Mouse (Mus musculus) MEL (cell line): ENCODE data around the gene Fosl2. TPM values are rescaled to one million over a fixed set of nuclear protein-coding genes. Genes with fewer than 3 reads are reported as not detected.

ENCODE experiments used
- DNase-seq: peaks from one replicate; pipeline ENCODE4 v3.0.0; 2011; ENCODE audit warnings: low read depth, low spot score
- H3K27ac ChIP-seq: 2 replicates; pipeline ENCODE4 v1.5.1; 2012; ENCODE audit warnings: low read depth, mild to moderate bottlenecking, control low read depth, low read length, moderate library complexity; ENCODE audit not compliant: control insufficient read depth
- H3K27me3 ChIP-seq, 2 experiments: fragments of 150-350 bp in 1 of 2; sonication (generic) in 1 of 2; 2 replicates each; pipeline ENCODE4 v1.6.1; 2012; ENCODE audit warnings: low read length in 2 of 2, mild to moderate bottlenecking in 2 of 2, improper control_type of control experiment in 1 of 2, moderate library complexity in 1 of 2; ENCODE audit not compliant: insufficient read depth in 2 of 2, control insufficient read depth in 1 of 2
- H3K36me3 ChIP-seq, 2 experiments: 2 replicates each; pipeline ENCODE4 v1.6.1; 2012 to 2014; ENCODE audit warnings: low read length in 2 of 2, improper control_type of control experiment in 1 of 2, inconsistent platforms in 1 of 2, mild to moderate bottlenecking in 1 of 2; ENCODE audit not compliant: insufficient read depth in 2 of 2, control insufficient read depth in 1 of 2
- H3K4me1 ChIP-seq, 2 experiments: fragments of 150-350 bp in 1 of 2; sonication (generic) in 1 of 2; 2 replicates each; pipeline ENCODE4 v1.6.1; 2012; ENCODE audit warnings: low read length in 2 of 2, improper control_type of control experiment in 1 of 2, mild to moderate bottlenecking in 1 of 2; ENCODE audit not compliant: insufficient read depth in 2 of 2, control insufficient read depth in 1 of 2
- H3K4me3 ChIP-seq, 2 experiments: fragments of 150-350 bp in 1 of 2; sonication (generic) in 1 of 2; 2 replicates each; pipeline ENCODE4 v1.5.1; 2012; ENCODE audit warnings: low read depth in 2 of 2, low read length in 2 of 2, mild to moderate bottlenecking in 2 of 2, moderate library complexity in 2 of 2, control low read depth in 1 of 2, improper control_type of control experiment in 1 of 2; ENCODE audit not compliant: control insufficient read depth in 1 of 2, insufficient read depth in 1 of 2
- H3K79me2 ChIP-seq: 2 replicates; pipeline ENCODE4 v1.6.1; 2012; ENCODE audit warnings: mild to moderate bottlenecking, low read length, moderate library complexity; ENCODE audit not compliant: control insufficient read depth, poor library complexity, insufficient read depth
- H3K9ac ChIP-seq: 2 replicates; pipeline ENCODE4 v1.6.1; 2012; ENCODE audit warnings: low read depth, mild to moderate bottlenecking, control low read depth, low read length, moderate library complexity; ENCODE audit not compliant: control insufficient read depth, poor library complexity, severe bottlenecking
- H3K9me3 ChIP-seq: fragments of 150-350 bp; sonication (generic); replicated peaks from 2 replicates; pipeline ENCODE4 v1.6.1; 2012; ENCODE audit warnings: mild to moderate bottlenecking, low read length, improper control_type of control experiment, moderate library complexity; ENCODE audit not compliant: insufficient read depth
- BHLHE40 ChIP-seq: IDR thresholded peaks from 2 replicates; pipeline ENCODE4 v1.6.1; 2012; ENCODE audit warnings: low read depth, mild to moderate bottlenecking, inconsistent platforms, low read length, improper control_type of control experiment, borderline replicate concordance
- CHD1 ChIP-seq: IDR thresholded peaks from 2 replicates; pipeline ENCODE4 v1.6.1; 2012; ENCODE audit warnings: low read depth, mild to moderate bottlenecking, inconsistent platforms, low read length, improper control_type of control experiment
- CTCF ChIP-seq, 3 experiments: IDR thresholded peaks in 2 of 3; conservative IDR thresholded peaks in 1 of 3; 2 replicates each; pipeline ENCODE4 v1.5.1; 2011 to 2012; ENCODE audit warnings: low read length in 3 of 3, low read depth in 2 of 3, mild to moderate bottlenecking in 2 of 3, improper control_type of control experiment in 1 of 3, inconsistent platforms in 1 of 3, mixed read lengths in 1 of 3, moderate library complexity in 1 of 3; ENCODE audit not compliant: control insufficient read depth in 1 of 3, insufficient read depth in 1 of 3, poor library complexity in 1 of 3, severe bottlenecking in 1 of 3
- E2F4 ChIP-seq: IDR thresholded peaks from 2 replicates; pipeline ENCODE4 v1.6.1; 2011; ENCODE audit warnings: low read depth, low read length, improper control_type of control experiment, borderline replicate concordance
- ETS1 ChIP-seq: IDR thresholded peaks from 2 replicates; pipeline ENCODE4 v1.6.1; 2012; ENCODE audit warnings: low read depth, mild to moderate bottlenecking, inconsistent platforms, low read length, improper control_type of control experiment, moderate library complexity
- GABPA ChIP-seq: IDR thresholded peaks from 2 replicates; pipeline ENCODE4 v1.6.1; 2012; ENCODE audit warnings: low read depth, mild to moderate bottlenecking, inconsistent platforms, low read length, improper control_type of control experiment, moderate library complexity
- GATA1 ChIP-seq: IDR thresholded peaks from 2 replicates; pipeline ENCODE4 v1.6.1; 2011; ENCODE audit warnings: low read depth, low read length, improper control_type of control experiment
- HCFC1 ChIP-seq: IDR thresholded peaks from 2 replicates; pipeline ENCODE4 v1.6.1; 2012; ENCODE audit warnings: low read depth, mild to moderate bottlenecking, inconsistent platforms, low read length, improper control_type of control experiment, moderate library complexity
- JUND ChIP-seq: IDR thresholded peaks from 2 replicates; pipeline ENCODE4 v1.6.1; 2011; ENCODE audit warnings: low read depth, mild to moderate bottlenecking, improper control_type of control experiment, low read length
- MAFK ChIP-seq: IDR thresholded peaks from 2 replicates; pipeline ENCODE4 v1.6.1; 2011; ENCODE audit warnings: low read depth, mild to moderate bottlenecking, low read length, improper control_type of control experiment, borderline replicate concordance
- MAX ChIP-seq: IDR thresholded peaks from 2 replicates; pipeline ENCODE4 v1.6.1; 2011; ENCODE audit warnings: low read length, improper control_type of control experiment
- MAZ ChIP-seq: IDR thresholded peaks from 2 replicates; pipeline ENCODE4 v1.6.1; 2012; ENCODE audit warnings: low read depth, mild to moderate bottlenecking, inconsistent platforms, low read length, improper control_type of control experiment
- MEF2A ChIP-seq: IDR thresholded peaks from 2 replicates; pipeline ENCODE4 v1.6.1; 2014; ENCODE audit warnings: low read depth, mild to moderate bottlenecking, inconsistent platforms, low read length, improper control_type of control experiment; ENCODE audit not compliant: poor library complexity, insufficient replicate concordance, severe bottlenecking; ENCODE audit errors: extremely low read depth
- MXI1 ChIP-seq: IDR thresholded peaks from 2 replicates; pipeline ENCODE4 v1.6.1; 2011; ENCODE audit warnings: mild to moderate bottlenecking, low read depth, low read length, improper control_type of control experiment
- MYC ChIP-seq: IDR thresholded peaks from 2 replicates; pipeline ENCODE4 v1.6.1; 2011; ENCODE audit warnings: low read depth, mild to moderate bottlenecking, low read length, improper control_type of control experiment, moderate library complexity
- NELFE ChIP-seq: IDR thresholded peaks from 2 replicates; pipeline ENCODE4 v1.6.1; 2011; ENCODE audit warnings: low read depth, low read length, improper control_type of control experiment
- NRF1 ChIP-seq: IDR thresholded peaks from 2 replicates; pipeline ENCODE4 v1.6.1; 2014; ENCODE audit warnings: low read depth, mild to moderate bottlenecking, inconsistent platforms, low read length, improper control_type of control experiment, moderate library complexity; ENCODE audit not compliant: poor library complexity, insufficient read depth, severe bottlenecking
- POLR2A ChIP-seq, 2 experiments: IDR thresholded peaks; 2 replicates each; pipeline ENCODE4 v1.6.1; 2011 to 2012; ENCODE audit warnings: low read length in 2 of 2, mild to moderate bottlenecking in 2 of 2, control low read depth in 1 of 2, improper control_type of control experiment in 1 of 2, low read depth in 1 of 2, moderate library complexity in 1 of 2; ENCODE audit not compliant: control insufficient read depth in 1 of 2, insufficient read depth in 1 of 2, poor library complexity in 1 of 2
- POLR2AphosphoS2 ChIP-seq: IDR thresholded peaks from 2 replicates; pipeline ENCODE4 v1.6.1; 2011; ENCODE audit warnings: low read length, improper control_type of control experiment
- RAD21 ChIP-seq: IDR thresholded peaks from 2 replicates; pipeline ENCODE4 v1.6.1; 2011; ENCODE audit warnings: mild to moderate bottlenecking, low read depth, low read length, improper control_type of control experiment
- SIN3A ChIP-seq: IDR thresholded peaks from 2 replicates; pipeline ENCODE4 v1.6.1; 2012; ENCODE audit warnings: low read length, improper control_type of control experiment, inconsistent platforms
- SMC3 ChIP-seq: IDR thresholded peaks from 2 replicates; pipeline ENCODE4 v1.6.1; 2011; ENCODE audit warnings: low read depth, low read length, improper control_type of control experiment
- TBP ChIP-seq: IDR thresholded peaks from 2 replicates; pipeline ENCODE4 v1.8.0; 2011; ENCODE audit warnings: low read depth, low read length, improper control_type of control experiment
- UBTF ChIP-seq: IDR thresholded peaks from 2 replicates; pipeline ENCODE4 v1.6.1; 2012; ENCODE audit warnings: low read depth, mild to moderate bottlenecking, inconsistent platforms, low read length, improper control_type of control experiment, moderate library complexity, borderline replicate concordance; ENCODE audit not compliant: insufficient read depth
- USF2 ChIP-seq, 2 experiments: IDR thresholded peaks; 2 replicates each; pipeline ENCODE4 v1.6.1; 2011 to 2012; ENCODE audit warnings: improper control_type of control experiment in 2 of 2, low read length in 2 of 2, borderline replicate concordance in 1 of 2, inconsistent platforms in 1 of 2, low read depth in 1 of 2, mild to moderate bottlenecking in 1 of 2; ENCODE audit not compliant: insufficient read depth in 1 of 2
- ZC3H11A ChIP-seq: IDR thresholded peaks from 2 replicates; pipeline ENCODE4 v1.6.1; 2012; ENCODE audit warnings: low read depth, mild to moderate bottlenecking, inconsistent platforms, low read length, improper control_type of control experiment
- ZMIZ1 ChIP-seq: IDR thresholded peaks from 2 replicates; pipeline ENCODE4 v1.6.1; 2012; ENCODE audit warnings: low read depth, mild to moderate bottlenecking, inconsistent platforms, low read length, improper control_type of control experiment, moderate library complexity
- polyA plus RNA-seq, 2 experiments: library from polyadenylated mRNA; stranded (reverse) in 1 of 2; unstranded in 1 of 2; fragments of >175 nt in 1 of 2; fragments of >200 nt in 1 of 2; gene quantifications; 2 replicates each; pipeline versions ENCODE4 v1.2.1 to v1.2.4; 2012; ENCODE audit warnings: low replicate concordance in 2 of 2, low read depth in 1 of 2; ENCODE audit not compliant: insufficient read length in 2 of 2, insufficient read depth in 1 of 2, missing spikeins in 1 of 2
- total RNA-seq: library from RNA; depleted of rRNA; stranded (reverse); fragments of 300-350 nt; gene quantifications from 2 replicates; pipeline ENCODE4 v1.2.3, GENCODE M21; 2012

Fosl2 gene
- total and polyA plus RNA-seq, 3 experiments: 3.3 to 22.1 (median 12.0) TPM

GRCm38 (mm10) chr5:32086526-32087090 is 49.0 kb upstream of the Fosl2 start:
- H3K4me1 ChIP-seq: no peaks in the 10 kb centered on the region
- DNase-seq: no peak
- no peak overlapping the region for H3K4me3 ChIP-seq
- no peak overlapping the region for H3K9ac ChIP-seq
- H3K27me3 ChIP-seq: no peaks in the 10 kb centered on the region; a peak in 1 of 4 replicates
- TF ChIP-seq RAD21 (no peak), JUND (no peak), ZC3H11A (no peak), ETS1 (no peak), NRF1 (no peak), UBTF (no peak), MAFK (no peak), CTCF (IDR thresholded peaks at IDR 0.05 in 2 of 3, conservative IDR thresholded peaks at IDR 0.05 in 1 of 3; ENCODE audit: control insufficient read depth in 1 of 3, insufficient read depth in 1 of 3, low read depth in 2 of 3, low read length in 3 of 3, poor library complexity in 1 of 3, severe bottlenecking in 1 of 3) (no peak), E2F4 (no peak), MEF2A (no peak), POLR2A (IDR thresholded peaks at IDR 0.05; ENCODE audit: control insufficient read depth in 1 of 2, insufficient read depth in 1 of 2, low read depth in 1 of 2, low read length in 2 of 2, poor library complexity in 1 of 2) (no peak), ZMIZ1 (no peak)
- no peaks in the 10 kb centered on the region for H3K36me3 ChIP-seq
- H3K27ac ChIP-seq: no peak overlapping the region
- no peaks in the 10 kb centered on the region for H3K9me3 ChIP-seq
- no peaks in the 10 kb centered on the region for H3K79me2 ChIP-seq

DNA sequence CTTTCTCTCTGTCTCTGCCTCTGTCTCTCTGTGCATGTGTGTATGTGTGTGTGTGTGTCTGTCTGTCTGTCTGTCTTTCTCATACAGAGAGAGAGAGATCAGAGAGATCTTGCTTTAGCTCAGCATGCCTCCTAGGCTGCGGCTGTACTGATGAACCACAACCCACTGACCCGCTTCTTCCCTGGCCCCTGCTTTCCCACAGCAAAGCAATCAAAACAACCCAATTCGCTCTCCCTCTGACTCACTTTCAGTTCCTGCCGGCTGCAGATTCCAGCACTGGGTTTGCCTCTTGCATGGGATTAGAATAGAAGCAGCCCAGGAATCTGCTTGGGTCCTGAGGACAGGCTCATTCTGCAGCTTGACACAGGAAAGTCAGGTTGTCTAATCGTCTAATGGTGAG is 46.1 kb upstream of the Fosl2 start:
- no peaks in the 10 kb centered on the region for H3K9me3 ChIP-seq
- H3K27ac ChIP-seq: no peak overlapping the region
- H3K36me3 ChIP-seq: no peaks in the 10 kb centered on the region
- H3K4me3 ChIP-seq: no peak overlapping the region
- no peak for DNase-seq
- H3K4me1 ChIP-seq: no peaks in the 10 kb centered on the region
- no peak for TF ChIP-seq GATA1
- no peak for TF ChIP-seq POLR2AphosphoS2
- TF ChIP-seq CTCF (IDR thresholded peaks at IDR 0.05 in 2 of 3, conservative IDR thresholded peaks at IDR 0.05 in 1 of 3; ENCODE audit: control insufficient read depth in 1 of 3, insufficient read depth in 1 of 3, low read depth in 2 of 3, low read length in 3 of 3, poor library complexity in 1 of 3, severe bottlenecking in 1 of 3): no peak
- no peak for TF ChIP-seq SMC3
- TF ChIP-seq UBTF: no peak
- TF ChIP-seq SIN3A: no peak
- TF ChIP-seq MXI1: no peak
- no peak for TF ChIP-seq GABPA
- TF ChIP-seq BHLHE40: no peak
- no peak for TF ChIP-seq HCFC1
- no peak for TF ChIP-seq USF2 (IDR thresholded peaks at IDR 0.05; ENCODE audit: borderline replicate concordance in 1 of 2, insufficient read depth in 1 of 2, low read depth in 1 of 2, low read length in 2 of 2)
- no peak for TF ChIP-seq TBP
- no peak for TF ChIP-seq ZMIZ1
- TF ChIP-seq NELFE: no peak
- no peak for TF ChIP-seq MAX
- TF ChIP-seq MYC: no peak
- no peak for TF ChIP-seq CHD1
- TF ChIP-seq JUND: no peak
- no peak for TF ChIP-seq MAZ
- TF ChIP-seq ZC3H11A: no peak
- H3K27me3 ChIP-seq: no peaks in the 10 kb centered on the region; a peak in 1 of 4 replicates
- H3K9ac ChIP-seq: no peak overlapping the region
- H3K79me2 ChIP-seq: no peaks in the 10 kb centered on the region
